In genomic region chr17:14379966-14380365, GRCm38 (mm10) we compare ENCODE assay signal across 19 mouse cellular contexts.
"Had no signal": no experiment of that assay in that cellular context is flagged by ENCODE, and none has a peak within 500 bp of the region (broad histone marks: within the 10 kb centered on the region; RNA-seq: fewer than 3 reads in every experiment).

No protein-coding gene starts in this region.

- DNase-seq: kidney, adult 9 months; kidney, postnatal 14 days; kidney, postnatal 4 days; left cerebral cortex, postnatal 4 days; liver, postnatal 0 days; lung, embryonic 14.5 days; lung, postnatal 36 days; thymus, adult 18-20 months; thymus, postnatal 36 days had no signal

- H3K9ac ChIP-seq: limb, embryonic 12.5 days; limb, embryonic 15.5 days; liver, embryonic 14.5 days; liver, postnatal 0 days; lung, embryonic 14.5 days; midbrain, embryonic 13.5 days had no signal

- H3K36me3 ChIP-seq: limb, embryonic 12.5 days; midbrain, embryonic 10.5 days; midbrain, embryonic 13.5 days had no signal

- ATAC-seq: liver, postnatal 0 days; lung, postnatal 0 days; midbrain, embryonic 13.5 days; midbrain, embryonic 16.5 days had no signal

- H3K4me2 ChIP-seq: limb, embryonic 12.5 days; limb, embryonic 15.5 days; liver, embryonic 11.5 days; lung, embryonic 14.5 days; midbrain, embryonic 13.5 days had no signal

- H3K9me3 ChIP-seq: limb, embryonic 15.5 days; midbrain, embryonic 10.5 days; midbrain, embryonic 13.5 days had no signal

- H3K4me3 ChIP-seq: limb, embryonic 12.5 days; limb, embryonic 15.5 days; megakaryocyte, embryonic 14.5 days; midbrain, embryonic 10.5 days; midbrain, embryonic 13.5 days; myocyte had no signal

- H3K4me1 ChIP-seq: megakaryocyte, embryonic 14.5 days; midbrain, embryonic 10.5 days; midbrain, embryonic 13.5 days had no signal

- H3K27ac ChIP-seq: limb, embryonic 12.5 days; limb, embryonic 15.5 days; liver, embryonic 14.5 days; midbrain, embryonic 10.5 days; midbrain, embryonic 13.5 days had no signal

- H3K27me3 ChIP-seq: limb, embryonic 15.5 days; megakaryocyte, embryonic 14.5 days; midbrain, embryonic 13.5 days had no signal
